Mouse (Mus musculus): ENCODE results near the gene Rhox12.

Rhox12 gene

GRCm38 (mm10) chrX:38110807-38111206 is at the start of gene Rhox12:
Gene Rhox12 (minus strand): TSS chrX:38110907.
- DNase-seq (ENCODE audit: low read depth, low spot score), result no peak

- DNase-seq (ENCODE audit: low read depth, low spot score), result peak; percentile 39
Measured at GRCm38 (mm10) chrX:38159097-38159496, 48.4 kb upstream of the Rhox12 start.

DNA sequence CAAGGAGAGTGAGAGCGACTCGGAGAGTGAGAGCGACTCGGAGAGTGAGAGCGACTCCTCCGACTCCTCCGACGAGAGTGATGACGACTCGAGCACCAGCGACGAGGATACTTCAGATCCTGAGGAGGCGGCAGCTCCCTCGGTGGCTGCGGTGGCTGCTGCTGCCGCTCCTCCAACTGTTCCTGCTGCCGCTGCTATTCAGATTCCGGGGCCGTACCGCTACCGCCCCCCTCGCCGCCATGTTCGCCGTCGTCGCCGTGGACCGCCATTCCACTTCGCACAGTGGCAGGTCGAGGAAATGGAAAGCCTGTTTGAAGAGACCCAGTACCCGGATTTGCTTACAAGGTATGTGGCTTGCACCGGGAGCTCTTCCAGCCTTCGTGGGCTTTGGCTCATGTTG is 10.8 kb upstream of the Rhox12 start:
- no peak for DNase-seq (ENCODE audit: low read depth, low spot score)

- no peak for DNase-seq (ENCODE audit: low read depth, low spot score)
Measured at GRCm38 (mm10) chrX:38120982-38121381, 10.3 kb upstream of the Rhox12 start, which contains the start of gene Rhox13. Gene Rhox13 (plus strand): TSS chrX:38121219.

- no peak for DNase-seq (ENCODE audit: low read depth, low spot score)
Measured at GRCm38 (mm10) chrX:38085041-38085440, 25.7 kb downstream of the Rhox12 start, which contains the start of gene Rhox11. Gene Rhox11 (minus strand): TSS chrX:38085141.

GRCm38 (mm10) chrX:38084226-38084625 is 26.5 kb downstream of the Rhox12 start:
- peak; percentile 33 for DNase-seq (ENCODE audit: low read depth, low spot score)

- DNase-seq (ENCODE audit: low read depth, low spot score), result no peak
Measured at GRCm38 (mm10) chrX:38066175-38066574, 44.5 kb downstream of the Rhox12 start, which contains the start of gene Rhox10. Gene Rhox10 (plus strand): TSS chrX:38066475.

- peak; percentile 56 for DNase-seq (ENCODE audit: low read depth, low spot score)
Measured at GRCm38 (mm10) chrX:38061544-38061943, 49.2 kb downstream of the Rhox12 start.
